Mouse (Mus musculus) stomach, embryonic 14.5 days (tissue): Measurements from ENCODE around the gene Dennd6b. TPM values are rescaled to one million over a fixed set of nuclear protein-coding genes. Genes with fewer than 3 reads are reported as not detected.
A peak's percentile ranks its signal among the peaks of the same experiment; 100 is the strongest.

Experiments used
- ATAC-seq: fragments of 200-750 bp; cut with Nextera tagmentation; 2 replicates; pipeline ENCODE4 v1.8.0; 2017; ENCODE audit warnings: low read depth, moderate TSS enrichment; ENCODE audit not compliant: insufficient number of reproducible peaks, insufficient read depth, low FRiP score
- H3K27ac ChIP-seq: fragments of 300-500 bp; sonication (generic); 2 replicates; pipeline ENCODE4 v1.5.1; 2014; ENCODE audit warnings: mild to moderate bottlenecking, low read length, moderate library complexity, mixed read lengths
- H3K27me3 ChIP-seq: fragments of 300-500 bp; sonication (generic); 2 replicates; pipeline ENCODE4 v1.6.1; 2014; ENCODE audit warnings: low read length, control low read depth, mixed read lengths; ENCODE audit not compliant: control insufficient read depth, insufficient read depth
- H3K36me3 ChIP-seq: fragments of 300-500 bp; sonication (generic); 2 replicates; pipeline ENCODE4 v1.6.1; 2014; ENCODE audit warnings: mild to moderate bottlenecking, control low read depth, low read length, moderate library complexity, mixed read lengths; ENCODE audit not compliant: control insufficient read depth, insufficient read depth
- H3K4me1 ChIP-seq: fragments of 300-500 bp; sonication (generic); 2 replicates; pipeline ENCODE4 v1.6.1; 2014; ENCODE audit warnings: low read length, control low read depth, mixed read lengths; ENCODE audit not compliant: control insufficient read depth, insufficient read depth
- H3K4me2 ChIP-seq: fragments of 300-500 bp; sonication (generic); replicated peaks from 2 replicates; pipeline ENCODE4 v1.6.1; 2014; ENCODE audit warnings: low read depth, low read length, control low read depth
- H3K4me3 ChIP-seq: fragments of 300-500 bp; sonication (generic); 2 replicates; pipeline ENCODE4 v1.5.1; 2014; ENCODE audit warnings: low read depth, low read length, control low read depth
- H3K9ac ChIP-seq: fragments of 300-500 bp; sonication (generic); replicated peaks from 2 replicates; pipeline ENCODE4 v1.6.1; 2014; ENCODE audit warnings: low read depth, mild to moderate bottlenecking, control low read depth, low read length, moderate library complexity, mixed read lengths
- H3K9me3 ChIP-seq: fragments of 300-500 bp; sonication (generic); 2 replicates; pipeline ENCODE4 v1.6.1; 2016; ENCODE audit warnings: low read depth, low read length, control low read depth; ENCODE audit not compliant: control insufficient read depth
- WGBS: fragments of 180-500 bp; shearing (Covaris S2); extraction: QIAGEN DNeasy Blood & Tissue Kit; methylation state at CpG from one replicate; pipeline ENCODE4 v1.1.7; 2014; 5-methylcytosine and 5-hydroxymethylcytosine counted together
- microRNA-seq: library from miRNA; unstranded; fragments of <30 nt; microRNA quantifications from one replicate; pipeline ENCODE4, GENCODE M21; 2016
- polyA plus RNA-seq: library from polyadenylated mRNA; unstranded; fragments of >200 nt; fragmentation: Nextera tagmentation; extraction: Ambion mirVana; gene quantifications from 2 replicates; pipeline ENCODE4 v1.2.1, GENCODE M21; 2014

Dennd6b gene
- polyA plus RNA-seq, 1 experiment from 2014 or later = 16.4 TPM

- WGBS = under 1% methylated on average over 52 of the region's 53 CpGs
- Histone ChIP-seq H3K36me3 (no peaks in the 10 kb centered on the region), H3K27ac (no peak overlapping the region), H3K27me3 (peaks cover 8% of the 10 kb centered on the region; the same call in 1 of the 2 replicates), H3K9ac (peak overlapping the region; percentile 36; the same call in 1 of the 2 replicates), H3K4me1 (peaks cover 5% of the 10 kb centered on the region; the same call in 1 of the 2 replicates), H3K9me3 (no peaks in the 10 kb centered on the region), H3K4me2 (peak overlapping the region; percentile 87), H3K4me3 (peak overlapping the region; percentile 45)
- no peak for ATAC-seq
Measured at GRCm38 (mm10) chr15:89140048-89140658, 56.1 kb downstream of the Dennd6b start.

GRCm38 (mm10) chr15:89138531-89138930 is 57.8 kb downstream of the Dennd6b start:
- H3K9me3 ChIP-seq = no peaks in the 10 kb centered on the region
- H3K4me1 ChIP-seq = peaks cover 5% of the 10 kb centered on the region; the same call in 1 of the 2 replicates
- H3K36me3 ChIP-seq = no peaks in the 10 kb centered on the region
- no peak overlapping the region for H3K27ac ChIP-seq
- no peak overlapping the region for H3K4me3 ChIP-seq
- no peak overlapping the region for H3K4me2 ChIP-seq
- WGBS = 89% methylated on average over 6 of the region's 6 CpGs
- no peak overlapping the region for H3K9ac ChIP-seq
- no peak for ATAC-seq
- peaks cover 8% of the 10 kb centered on the region; the same call in 1 of the 2 replicates for H3K27me3 ChIP-seq

DNA sequence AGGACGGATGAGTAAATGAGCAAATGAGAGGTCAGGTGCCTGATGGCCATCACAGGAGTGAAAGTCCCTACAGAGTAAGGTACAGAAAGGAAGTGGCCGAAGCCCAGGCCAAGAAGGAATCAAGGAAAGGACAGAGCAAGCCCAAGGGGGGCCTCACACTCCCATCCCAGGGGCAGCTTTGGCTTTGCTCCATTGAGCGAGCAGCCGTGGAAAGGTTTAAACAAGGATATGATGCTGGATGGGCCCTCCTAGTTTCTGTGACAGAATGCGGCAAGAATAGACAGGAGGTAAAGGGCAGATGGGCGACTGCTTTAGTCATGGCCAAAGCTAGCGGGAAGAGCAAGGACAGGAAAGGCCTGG is 58.3 kb downstream of the Dennd6b start:
- H3K27ac ChIP-seq = no peak overlapping the region
- H3K36me3 ChIP-seq = no peaks in the 10 kb centered on the region
- 80% methylated on average over 7 of the region's 7 CpGs for WGBS
- H3K27me3 ChIP-seq = peaks cover 8% of the 10 kb centered on the region; the same call in 1 of the 2 replicates
- H3K4me1 ChIP-seq = peaks cover 5% of the 10 kb centered on the region; the same call in 1 of the 2 replicates
- no peak for ATAC-seq
- H3K9me3 ChIP-seq = no peaks in the 10 kb centered on the region
- H3K4me2 ChIP-seq = no peak overlapping the region
- no peak overlapping the region for H3K9ac ChIP-seq
- H3K4me3 ChIP-seq = no peak overlapping the region

DNA sequence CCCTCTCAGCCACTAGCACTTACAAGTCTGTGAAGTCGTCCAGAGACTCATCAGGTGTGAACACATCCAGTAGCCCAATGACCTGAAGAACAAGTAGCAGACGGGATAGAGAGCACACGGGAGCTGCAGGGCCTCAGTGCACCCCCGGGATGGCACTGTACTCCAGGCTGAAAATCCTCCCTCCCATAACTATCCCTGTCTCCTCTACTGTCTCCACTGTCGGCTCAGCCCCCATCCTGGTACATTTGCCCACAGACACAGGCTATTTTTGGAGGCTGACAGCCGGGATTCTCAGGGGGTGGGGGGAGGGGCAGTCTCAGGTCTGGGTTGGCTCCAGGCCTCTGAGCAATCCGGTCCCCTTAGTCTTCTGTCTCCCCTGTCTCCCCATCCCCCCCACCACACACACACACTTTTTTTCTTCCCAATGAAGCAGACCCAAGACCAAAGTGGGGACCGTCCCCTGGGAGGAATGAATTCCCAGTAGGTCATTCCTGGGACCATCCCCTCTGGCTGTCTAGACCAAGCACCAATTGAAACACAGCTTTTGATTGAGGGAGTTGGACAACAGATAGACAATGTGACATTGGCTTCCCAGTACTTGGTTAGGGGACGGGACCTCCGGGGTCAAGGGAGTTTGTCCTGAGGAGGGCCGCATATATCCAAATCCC is 58.8 kb downstream of the Dennd6b start:
- Histone ChIP-seq H3K9ac (no peak overlapping the region), H3K27ac (no peak overlapping the region), H3K36me3 (no peaks in the 10 kb centered on the region), H3K4me3 (no peak overlapping the region), H3K9me3 (no peaks in the 10 kb centered on the region), H3K4me1 (peaks cover 5% of the 10 kb centered on the region; the same call in 1 of the 2 replicates), H3K27me3 (peaks cover 8% of the 10 kb centered on the region; the same call in 1 of the 2 replicates), H3K4me2 (no peak overlapping the region)
- ATAC-seq = no peak
- WGBS = 69% methylated on average over 11 of the region's 11 CpGs

- Histone ChIP-seq H3K27me3 (peaks cover 8% of the 10 kb centered on the region; the same call in 1 of the 2 replicates), H3K27ac (no peak overlapping the region), H3K4me1 (peaks cover 5% of the 10 kb centered on the region; the same call in 1 of the 2 replicates), H3K4me2 (no peak overlapping the region), H3K4me3 (no peak overlapping the region), H3K9ac (no peak overlapping the region), H3K9me3 (no peaks in the 10 kb centered on the region), H3K36me3 (no peaks in the 10 kb centered on the region)
- WGBS = 88% methylated on average over 4 of the region's 5 CpGs
- no peak for ATAC-seq
Measured at GRCm38 (mm10) chr15:89136461-89137155, 59.7 kb downstream of the Dennd6b start.

Small RNA genes within 50 kb of the gene (microRNA-seq; reads per million reads assigned to microRNA genes)
- gene Mir6958 (1.3 reads per million), gene Mir7118 (not detected)

Other genes starting within 250 kb of the Dennd6b start
- not detected in 2 replicates for gene Ttll8, start 242.1 kb downstream of the Dennd6b start, polyA plus RNA-seq
- gene Mlc1, start 217.5 kb downstream of the Dennd6b start, polyA plus RNA-seq = not detected in 2 replicates
- not detected in 2 replicates for gene Mov10l1, start 213.6 kb downstream of the Dennd6b start, polyA plus RNA-seq
- 0.20 TPM in 2 replicates for gene Panx2, start 136.8 kb downstream of the Dennd6b start, polyA plus RNA-seq
- gene Trabd, start 121.4 kb downstream of the Dennd6b start, polyA plus RNA-seq = 43.9 and 47.4 TPM in 2 replicates
- 22.0 and 22.2 TPM in 2 replicates for gene Selenoo, start 107.4 kb downstream of the Dennd6b start, polyA plus RNA-seq
- 17.2 and 20.7 TPM in 2 replicates for gene Tubgcp6, start 73.4 kb downstream of the Dennd6b start, polyA plus RNA-seq
- 15.0 and 19.6 TPM in 2 replicates for gene Hdac10, start 67.8 kb downstream of the Dennd6b start, polyA plus RNA-seq
- gene Mapk12, start 55.8 kb downstream of the Dennd6b start, polyA plus RNA-seq = 4.4 and 5.2 TPM in 2 replicates
- 6.5 and 7.9 TPM in 2 replicates for gene Mapk11, start 46.9 kb downstream of the Dennd6b start, polyA plus RNA-seq
- 146 and 147 TPM in 2 replicates for gene Plxnb2, start 15.7 kb downstream of the Dennd6b start, polyA plus RNA-seq
- 33.5 and 34.6 TPM in 2 replicates for gene Ppp6r2, start 15.1 kb upstream of the Dennd6b start, polyA plus RNA-seq
- gene Sbf1, start 118.8 kb upstream of the Dennd6b start, polyA plus RNA-seq = 60.4 and 63.0 TPM in 2 replicates
- gene Adm2, start 126.2 kb upstream of the Dennd6b start, polyA plus RNA-seq = not detected in 2 replicates
- not detected in 2 replicates for gene Miox, start 137.9 kb upstream of the Dennd6b start, polyA plus RNA-seq
- 46.5 and 47.0 TPM in 2 replicates for gene Lmf2, start 159.2 kb upstream of the Dennd6b start, polyA plus RNA-seq
- 148 and 159 TPM in 2 replicates for gene Ncaph2, start 159.2 kb upstream of the Dennd6b start, polyA plus RNA-seq
- gene Sco2, start 177.3 kb upstream of the Dennd6b start, polyA plus RNA-seq = 4.6 and 6.8 TPM in 2 replicates
- gene Tymp, start 180.5 kb upstream of the Dennd6b start, polyA plus RNA-seq = 1.1 and 2.5 TPM in 2 replicates
- 0.80 and 1.3 TPM in 2 replicates for gene Odf3b, start 182.8 kb upstream of the Dennd6b start, polyA plus RNA-seq
- 0.06 TPM in 1 of 2 replicates, not detected in the other for gene Klhdc7b, start 188.4 kb upstream of the Dennd6b start, polyA plus RNA-seq
- gene Syce3, start 214.0 kb upstream of the Dennd6b start, polyA plus RNA-seq = not detected in 2 replicates
- 0.46 and 0.53 TPM in 2 replicates for gene Cpt1b, start 229.4 kb upstream of the Dennd6b start, polyA plus RNA-seq
- 2.4 and 3.5 TPM in 2 replicates for gene C730034F03Rik, start 233.1 kb upstream of the Dennd6b start, polyA plus RNA-seq
- not detected in 2 replicates for gene Gm44502, start 233.2 kb upstream of the Dennd6b start, polyA plus RNA-seq
- gene Chkb, start 233.4 kb upstream of the Dennd6b start, polyA plus RNA-seq = 52.2 and 54.5 TPM in 2 replicates